Mouse (Mus musculus) adrenal gland, adult 18-20 months (tissue): Measurements from ENCODE around the gene 2010111I01Rik. TPM values are rescaled to one million over a fixed set of nuclear protein-coding genes. Genes with fewer than 3 reads are reported as not detected.
"Not testable (repeated sequence)": the region's sequence is repeated elsewhere in the genome, so short reads cannot be mapped to it uniquely, and the experiment has no call there.

Experiments used
- DNase-seq, 2 experiments: peaks; one replicate each; pipeline ENCODE4 v3.0.0; 2021 to 2022; ENCODE audit warnings: low spot score in 2 of 2
- total RNA-seq, 2 experiments: library from RNA; stranded (reverse); gene quantifications; 1 replicate in 1 of 2; 2 replicates in 1 of 2; pipeline ENCODE4 v1.2.3; 2021

2010111I01Rik gene
- total RNA-seq, 2 experiments from 2014 or later, result 93.2 to 108 TPM

GRCm38 (mm10) chr13:62952047-62952446, 12.6 kb upstream of the 2010111I01Rik start:
- DNase-seq, result no peak

- no peak for DNase-seq
Observed at GRCm38 (mm10) chr13:62952624-62953023, 12.1 kb upstream of the 2010111I01Rik start.

DNA sequence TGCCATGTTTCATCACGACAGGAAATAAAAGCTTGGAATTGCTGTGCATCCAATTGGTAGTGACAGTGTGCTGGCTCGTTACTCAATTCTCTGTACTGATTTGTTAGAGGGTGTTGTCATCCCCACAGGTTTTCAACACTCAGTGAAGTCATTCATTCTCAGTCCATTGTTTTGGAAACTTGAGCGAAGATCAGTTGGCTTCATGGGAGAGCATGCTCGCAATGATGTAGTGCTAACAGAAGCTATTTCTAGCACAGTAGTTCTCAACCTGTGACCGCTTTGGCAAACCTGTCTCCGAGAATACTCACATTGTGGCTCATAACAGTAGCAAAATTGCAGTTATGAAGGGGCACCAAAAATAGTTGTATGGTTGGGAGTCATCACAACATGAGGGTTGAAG, 8.7 kb upstream of the 2010111I01Rik start:
- DNase-seq, result no peak

DNA sequence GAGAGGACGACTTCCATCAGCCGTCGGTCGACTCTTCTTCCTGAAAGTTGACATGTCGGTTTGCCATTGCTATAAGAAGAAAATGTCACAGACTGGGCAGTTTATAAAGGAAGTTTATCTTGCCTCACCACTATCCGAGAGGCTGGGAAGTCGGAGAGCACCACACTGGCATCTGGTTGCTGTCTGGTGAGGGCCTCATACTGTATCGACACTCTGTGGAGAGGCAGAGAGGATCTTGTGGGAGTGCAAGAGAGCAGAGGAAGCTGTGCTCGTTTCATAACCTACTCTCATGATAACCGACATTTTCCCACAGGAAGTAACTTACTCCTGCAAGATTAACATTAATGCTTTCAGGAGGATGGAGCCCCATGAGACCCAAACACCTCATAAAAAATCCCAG, 7.9 kb upstream of the 2010111I01Rik start:
- no peak for DNase-seq

DNA sequence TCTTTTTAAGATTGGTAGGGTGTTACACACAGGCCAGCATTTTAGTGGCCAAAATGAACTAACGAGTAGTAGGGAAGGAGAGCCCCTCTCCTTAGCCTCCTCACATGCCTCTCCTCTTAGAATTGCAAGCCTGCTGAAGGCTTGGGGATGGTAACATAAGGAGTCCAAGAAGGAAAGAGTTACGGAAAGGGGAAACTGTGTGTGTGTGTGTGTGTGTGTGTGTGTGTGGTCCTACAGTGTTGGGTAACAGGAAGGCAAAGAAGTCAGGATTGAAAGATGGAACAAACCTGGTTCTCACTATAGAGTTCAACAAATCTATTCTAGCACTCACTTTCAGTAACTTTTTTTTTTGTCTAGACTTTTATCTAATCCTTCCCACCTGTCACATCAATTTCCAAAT, 1.3 kb upstream of the 2010111I01Rik start:
- DNase-seq, result no peak

GRCm38 (mm10) chr13:62968223-62968622, 3.5 kb downstream of the 2010111I01Rik start:
- no peak for DNase-seq

DNA sequence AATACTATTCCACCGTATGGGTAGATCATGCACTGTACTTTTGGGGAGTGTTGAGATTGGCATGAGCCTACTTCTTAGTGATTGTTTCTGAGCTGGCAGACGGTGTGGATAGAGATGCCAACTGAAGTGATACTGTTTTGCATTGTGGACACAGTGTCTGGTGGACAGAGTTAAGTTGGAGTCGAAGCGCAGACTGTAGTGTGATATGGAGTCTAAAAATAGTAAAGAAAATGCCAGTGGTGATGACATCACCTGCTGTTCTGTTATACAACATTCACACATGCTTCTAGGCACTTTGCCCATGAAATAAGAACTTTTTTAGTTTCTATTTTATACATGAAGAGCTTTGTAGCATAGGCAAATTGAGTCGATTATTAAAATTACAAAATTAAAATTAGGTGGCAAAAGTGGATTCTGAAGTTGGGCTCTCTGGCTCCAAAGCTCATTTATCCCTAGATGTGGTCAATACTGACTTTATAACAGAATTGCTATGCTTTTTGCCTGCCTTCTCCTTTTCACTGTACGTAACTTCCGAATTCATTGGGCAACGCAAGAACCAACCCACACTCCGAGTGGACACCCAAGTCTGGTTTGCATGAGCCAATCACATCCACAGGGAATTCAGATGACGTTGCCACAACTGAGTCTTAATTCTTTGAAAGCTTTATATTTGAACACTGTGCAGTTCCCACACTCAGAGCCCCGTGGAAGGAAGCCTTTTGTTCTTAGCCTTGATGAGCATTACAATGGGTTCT, 6.0 kb downstream of the 2010111I01Rik start:
- DNase-seq, result no peak

DNA sequence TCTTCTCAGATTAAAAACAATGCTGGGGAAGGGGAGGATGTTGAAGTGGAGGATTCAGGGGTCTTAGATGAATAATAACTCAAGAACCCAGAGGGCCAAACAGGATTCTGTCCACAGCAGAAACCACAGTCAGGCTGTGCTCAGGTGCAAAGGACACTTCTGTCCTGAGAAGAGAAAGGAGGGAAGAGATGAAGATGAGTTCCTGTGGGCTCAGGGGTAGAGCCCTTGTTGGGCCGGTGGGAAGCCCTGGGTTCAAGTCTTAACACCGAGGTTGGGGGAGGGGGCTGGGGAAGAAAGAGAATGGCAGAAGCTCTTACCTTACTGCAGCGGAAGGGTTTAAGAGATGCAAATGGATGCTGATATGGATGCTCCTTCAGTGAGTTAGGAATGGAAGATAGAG, 7.7 kb downstream of the 2010111I01Rik start:
- no peak for DNase-seq

DNA sequence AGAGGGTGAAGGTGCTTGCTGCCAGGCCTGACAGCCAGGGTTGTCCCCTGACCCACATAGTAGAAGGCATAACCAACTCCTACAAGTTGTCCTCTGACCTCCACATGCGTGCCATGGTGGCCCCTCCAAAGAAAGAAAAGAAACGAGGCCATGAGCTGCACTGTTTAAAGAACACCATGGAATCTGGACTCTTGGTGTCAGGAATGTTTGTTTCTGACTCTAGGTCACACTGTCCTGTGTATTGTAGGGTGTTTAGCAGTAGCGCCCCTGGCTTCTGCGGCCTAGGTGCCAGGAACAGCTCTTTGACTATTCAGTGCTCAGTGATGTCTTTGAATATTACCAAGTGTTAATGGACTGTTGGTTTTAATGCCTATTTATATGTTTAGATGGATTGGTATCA, 8.4 kb downstream of the 2010111I01Rik start:
- DNase-seq, result no peak

DNA sequence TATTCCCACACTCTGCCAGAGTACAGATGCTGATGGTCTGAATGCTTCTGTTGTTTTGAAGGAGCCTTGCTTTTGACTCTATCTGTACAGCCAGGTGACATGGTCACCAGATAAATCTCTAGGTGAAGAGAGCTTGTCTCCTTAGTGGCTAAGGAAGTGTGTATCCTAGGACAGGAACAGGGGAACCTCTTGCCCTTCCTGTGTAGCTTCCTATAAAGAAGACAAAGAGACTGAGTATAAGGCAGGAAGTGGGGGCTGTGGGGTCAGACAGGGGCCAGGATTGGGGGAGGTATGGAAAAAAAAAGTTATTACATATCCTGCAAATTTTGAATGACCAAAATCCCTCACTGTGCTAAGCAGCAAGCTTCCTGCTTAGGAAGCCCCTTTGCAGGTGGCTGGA, 13.4 kb downstream of the 2010111I01Rik start:
- no peak for DNase-seq

GRCm38 (mm10) chr13:62978784-62979183, 14.1 kb downstream of the 2010111I01Rik start:
- no peak for DNase-seq

GRCm38 (mm10) chr13:62979215-62979614, 14.5 kb downstream of the 2010111I01Rik start:
- DNase-seq, result no peak

GRCm38 (mm10) chr13:62980131-62980530, 15.4 kb downstream of the 2010111I01Rik start:
- DNase-seq, result no peak

DNA sequence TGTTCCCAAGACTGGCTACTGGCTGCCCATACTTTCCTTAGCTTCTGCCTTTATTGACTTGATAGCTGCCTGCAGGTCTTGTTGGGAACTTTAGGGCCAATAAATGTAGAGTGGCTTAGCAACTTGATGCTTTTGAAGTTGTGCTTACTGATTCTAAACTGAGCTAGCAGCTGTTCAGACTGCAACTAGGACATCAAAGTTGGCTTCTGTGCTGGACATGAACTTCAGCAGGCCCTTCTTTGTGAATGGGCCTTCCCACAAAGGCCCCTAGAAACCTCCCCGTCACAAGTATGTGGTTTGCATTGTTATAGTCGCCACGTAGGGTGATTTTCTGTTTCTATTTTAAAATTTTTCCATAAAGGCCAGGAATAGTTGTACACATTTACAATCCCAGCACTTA, 19.8 kb downstream of the 2010111I01Rik start:
- no peak for DNase-seq

DNA sequence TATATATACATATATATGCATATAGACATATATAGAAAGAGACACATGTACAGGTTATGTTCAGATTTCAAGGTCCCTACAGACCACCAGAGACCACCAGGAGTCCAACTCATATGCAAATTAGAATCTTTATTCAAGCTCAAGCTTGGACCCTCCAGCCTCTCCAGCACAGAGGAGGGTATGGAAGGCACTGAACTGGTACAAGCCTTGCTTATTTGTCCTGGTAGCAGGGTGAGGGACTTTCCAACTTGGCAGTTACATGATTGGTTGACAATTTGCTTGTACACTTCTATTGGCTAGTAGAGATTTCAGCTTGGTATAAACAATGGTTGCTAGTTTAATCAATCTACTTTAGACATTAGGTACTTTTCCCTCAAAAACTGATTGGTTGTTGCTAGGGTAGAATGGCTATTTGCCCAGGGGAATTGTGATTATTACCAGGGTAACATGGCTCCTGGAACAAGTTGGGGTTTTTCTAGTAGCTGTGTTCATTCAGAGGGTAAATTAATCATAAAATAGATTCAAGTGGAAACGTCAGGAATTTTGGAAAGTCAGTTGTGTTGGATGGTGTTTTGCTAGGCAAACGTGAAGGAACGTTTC, 25.3 kb downstream of the 2010111I01Rik start:
- no peak for DNase-seq

GRCm38 (mm10) chr13:62993543-62994477, 29.1 kb downstream of the 2010111I01Rik start:
- no peak for DNase-seq

DNA sequence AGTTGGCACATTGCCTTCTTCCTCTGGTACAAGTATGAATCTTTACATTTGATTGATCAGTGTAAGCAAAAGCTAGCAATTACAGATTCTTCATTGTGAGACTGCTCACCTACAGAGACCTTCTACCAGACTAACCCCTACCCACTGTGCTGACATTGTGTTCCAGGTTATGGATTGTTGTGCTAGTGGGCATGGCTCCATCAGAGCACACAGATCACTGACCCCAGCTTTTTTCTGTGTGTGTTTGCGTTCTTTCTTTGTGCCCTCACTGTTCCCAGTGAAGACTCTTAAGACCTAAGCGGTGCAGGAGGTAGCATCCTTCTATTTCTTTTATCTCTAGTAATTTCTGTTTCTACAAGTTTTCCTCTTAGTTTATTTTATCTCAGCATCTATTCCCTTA, 32.1 kb downstream of the 2010111I01Rik start:
- DNase-seq, result no peak

- DNase-seq, result not testable (repeated sequence)
Observed at GRCm38 (mm10) chr13:63007491-63007890, 42.8 kb downstream of the 2010111I01Rik start.

- no peak for DNase-seq
Observed at GRCm38 (mm10) chr13:63010345-63011090, 45.8 kb downstream of the 2010111I01Rik start.

DNA sequence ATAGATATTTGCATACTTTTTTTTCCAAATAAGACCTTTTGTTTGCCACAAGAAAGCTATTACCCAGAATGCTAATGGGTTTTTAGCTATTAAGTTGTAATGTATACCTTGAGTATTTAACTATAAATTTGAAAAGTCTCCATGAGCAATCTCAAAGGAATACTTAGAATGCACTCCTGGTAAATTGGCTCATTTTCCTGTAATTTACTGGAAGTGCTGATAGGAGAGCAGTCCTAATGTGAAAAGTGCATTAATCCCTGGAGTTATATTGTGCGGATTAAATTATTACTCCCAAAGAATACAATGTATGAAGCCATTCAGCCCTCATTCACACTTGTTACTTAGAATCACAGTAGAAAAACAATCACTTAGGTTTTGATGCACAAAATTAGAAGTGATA, 49.7 kb downstream of the 2010111I01Rik start:
- no peak for DNase-seq

DNA sequence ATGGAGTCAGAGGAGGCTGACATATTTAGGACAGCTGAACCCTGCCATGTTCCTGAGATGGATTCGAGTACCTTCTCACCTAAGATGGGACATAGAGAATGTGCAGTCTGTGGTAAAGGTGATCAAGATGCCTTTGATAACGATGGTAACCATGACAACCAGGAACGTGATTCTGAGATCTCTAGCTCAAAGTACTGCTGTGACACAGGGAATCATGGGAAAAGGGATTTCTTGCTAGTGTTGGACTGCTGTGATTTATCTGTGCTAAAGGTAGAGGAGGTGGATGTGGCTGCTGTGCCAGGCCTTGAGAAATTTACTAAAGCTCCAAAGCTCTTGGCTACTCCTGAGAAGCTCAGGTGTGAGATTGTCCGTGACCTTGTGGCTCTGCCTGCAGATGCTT, 50.7 kb downstream of the 2010111I01Rik start:
- DNase-seq, result no peak
